Mouse (Mus musculus): ENCODE measurements around the gene Hcn1.

Gene Hcn1

DNA sequence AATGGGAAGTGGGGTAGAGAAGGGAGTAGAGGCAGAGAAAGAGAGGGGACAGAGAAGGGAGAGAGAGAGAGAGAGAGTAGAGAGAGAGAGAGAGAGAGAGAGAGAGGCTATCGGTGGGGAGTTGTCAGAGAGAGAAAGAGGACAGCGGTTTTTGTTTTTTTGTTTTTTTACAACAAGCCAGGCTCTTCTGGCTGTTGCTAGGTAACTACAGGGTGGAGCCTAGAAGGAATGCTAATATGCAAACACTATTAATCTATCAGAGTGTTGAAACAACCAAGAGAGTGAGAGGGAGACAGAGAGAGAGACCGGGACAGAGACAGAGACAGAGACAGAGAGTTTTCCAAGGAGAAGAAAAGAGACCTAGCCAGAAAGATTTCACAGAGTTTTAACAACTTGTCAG lies 425.7 kb downstream of the Hcn1 start:
- no peak for DNase-seq (ENCODE audit: low read depth)

DNA sequence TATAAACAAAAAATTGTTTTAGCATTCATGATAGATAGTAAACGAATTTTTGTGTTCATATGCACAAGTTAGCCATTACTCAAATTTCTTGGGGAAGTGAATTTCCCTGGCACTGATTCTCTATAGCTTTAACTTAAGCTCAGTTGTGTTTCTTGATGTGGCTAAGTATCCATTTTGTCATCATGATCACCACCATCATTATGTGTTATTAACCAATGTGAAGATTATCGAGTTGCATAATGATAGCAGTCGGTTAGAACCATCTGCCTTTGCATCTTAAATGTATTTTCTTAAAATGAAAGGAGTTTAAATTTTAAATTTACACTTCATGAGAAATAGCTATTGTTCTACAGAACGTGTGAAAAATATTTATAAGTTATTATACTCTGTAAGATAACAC lies 426.5 kb downstream of the Hcn1 start:
- no peak for DNase-seq (ENCODE audit: low read depth)

DNA sequence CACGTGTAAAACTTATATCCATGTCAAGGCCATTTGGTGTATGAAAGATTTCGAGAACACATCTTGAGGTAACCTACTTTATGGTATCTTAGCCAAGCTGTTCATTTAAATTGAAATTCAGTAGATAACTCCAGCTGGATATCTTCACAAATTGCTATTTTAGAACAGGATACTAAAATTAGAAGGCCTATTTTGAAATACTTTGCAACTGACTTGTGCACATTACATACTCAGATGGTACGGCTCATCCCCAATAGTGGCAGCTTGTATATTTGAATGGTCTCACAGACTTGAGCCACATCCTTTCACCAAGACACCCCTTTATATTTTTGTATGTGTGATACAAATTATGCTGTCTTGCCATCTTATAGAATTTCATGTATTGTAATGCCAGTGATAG lies 427.5 kb downstream of the Hcn1 start:
- no peak for DNase-seq (ENCODE audit: low read depth)

DNA sequence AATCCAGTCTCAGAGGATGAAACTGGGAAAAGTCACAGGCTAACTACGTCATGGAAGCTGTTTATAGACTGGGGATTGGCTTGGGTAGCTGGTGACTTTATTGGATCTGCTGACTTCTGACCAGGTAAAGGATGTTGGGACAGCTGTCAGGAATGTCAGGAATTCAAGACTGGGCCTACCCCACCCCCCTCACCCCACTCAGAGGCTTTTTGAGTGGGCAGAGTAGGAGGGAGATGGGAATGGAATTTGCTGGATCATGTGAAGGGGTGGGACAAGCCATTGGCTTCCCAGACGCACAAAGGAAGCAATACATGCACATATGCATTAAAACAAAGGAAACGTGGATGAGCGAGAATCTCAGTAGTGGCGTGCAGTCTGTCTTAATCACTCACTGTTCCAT lies 433.5 kb downstream of the Hcn1 start:
- no peak for DNase-seq (ENCODE audit: low read depth)

Measured in naive thymus-derived CD4-positive, alpha-beta T cell, adult 2 months (primary cell).